Mouse (Mus musculus) G1E (cell line): ENCODE results near the gene Cdc27. TPM values are rescaled to one million over a fixed set of nuclear protein-coding genes. Genes with fewer than 3 reads are reported as not detected.

Experiments used
- ATAC-seq: 2 replicates; pipeline ENCODE4 v1.8.0; 2016; ENCODE audit warnings: mild to moderate bottlenecking; ENCODE audit not compliant: insufficient number of reproducible peaks, poor library complexity, low FRiP score, severe bottlenecking; ENCODE audit errors: extremely low read depth
- DNase-seq: peaks from one replicate; pipeline ENCODE4 v3.0.0; 2012; ENCODE audit warnings: low spot score
- H3K27me3 ChIP-seq: 2 replicates; pipeline ENCODE4 v1.6.1; 2012; ENCODE audit warnings: mild to moderate bottlenecking, low read length, inconsistent platforms; ENCODE audit not compliant: insufficient read depth
- H3K36me3 ChIP-seq: replicated peaks from 2 replicates; pipeline ENCODE3; 2012; ENCODE audit warnings: mild to moderate bottlenecking, inconsistent platforms
- H3K4me1 ChIP-seq: 2 replicates; pipeline ENCODE4 v1.6.1; 2012; ENCODE audit warnings: low read depth, low read length, inconsistent platforms, mixed read lengths; ENCODE audit not compliant: insufficient read depth
- H3K4me3 ChIP-seq: 2 replicates; pipeline ENCODE4 v1.5.1; 2012; ENCODE audit warnings: low read depth, mild to moderate bottlenecking, inconsistent platforms, low read length, moderate library complexity, mixed read lengths
- H3K9me3 ChIP-seq: replicated peaks from 2 replicates; pipeline ENCODE4 v1.6.1; 2012; ENCODE audit warnings: inconsistent platforms
- CTCF ChIP-seq: IDR thresholded peaks from 2 replicates; pipeline ENCODE4 v1.5.1; 2012; ENCODE audit warnings: low read depth, low read length, inconsistent platforms, mixed read lengths
- GATA1 ChIP-seq: IDR thresholded peaks from 2 replicates; pipeline ENCODE4 v1.6.1; 2012; ENCODE audit warnings: borderline replicate concordance, low read length, inconsistent platforms, mixed read lengths
- GATA2 ChIP-seq: IDR thresholded peaks from 2 replicates; pipeline ENCODE4 v1.6.1; 2012; ENCODE audit warnings: low read depth, low read length, inconsistent platforms, borderline replicate concordance
- POLR2AphosphoS5 ChIP-seq: IDR thresholded peaks from 2 replicates; pipeline ENCODE4 v1.6.1; 2012; ENCODE audit warnings: low read depth, low read length, inconsistent platforms; ENCODE audit not compliant: insufficient replicate concordance
- TAL1 ChIP-seq: conservative IDR thresholded peaks from 2 replicates; pipeline ENCODE4 v1.6.1; 2012; ENCODE audit warnings: low read depth, low read length, inconsistent platforms, mixed read lengths
- polyA plus RNA-seq: library from polyadenylated mRNA; stranded (reverse); fragments of >175 nt; gene quantifications from 2 replicates; pipeline ENCODE4 v1.2.3, GENCODE M21; 2012
- total RNA-seq, 2 experiments: library from RNA; stranded (forward) in 1 of 2; stranded (reverse) in 1 of 2; fragments of 200-1000 nt in 1 of 2; fragments of >200 nt in 1 of 2; fragmentation: Nextera tagmentation in 1 of 2; gene quantifications; 2 replicates each; pipeline ENCODE4 v1.2.3; 2014 to 2017

Gene Cdc27
- total and polyA plus RNA-seq, 3 experiments = 5.3 to 158 (median 61.8) TPM

- ATAC-seq (no peak), DNase-seq (no peak)
- Histone ChIP-seq H3K4me1 (peaks cover 3% of the 10 kb centered on the region), H3K27me3 (peaks cover 55% of the 10 kb centered on the region), H3K36me3 (no peaks in the 10 kb centered on the region), H3K9me3 (0 out of 2 replicates have a peak, but pooled peaks cover 4% of the 10 kb centered on the region), H3K4me3 (no peak overlapping the region)
- TF ChIP-seq GATA1 (no peak), POLR2AphosphoS5 (no peak), TAL1 (no peak), GATA2 (no peak), CTCF (no peak)
Observed at GRCm38 (mm10) chr11:104565172-104565571, 14.8 kb upstream of the Cdc27 start.

DNA sequence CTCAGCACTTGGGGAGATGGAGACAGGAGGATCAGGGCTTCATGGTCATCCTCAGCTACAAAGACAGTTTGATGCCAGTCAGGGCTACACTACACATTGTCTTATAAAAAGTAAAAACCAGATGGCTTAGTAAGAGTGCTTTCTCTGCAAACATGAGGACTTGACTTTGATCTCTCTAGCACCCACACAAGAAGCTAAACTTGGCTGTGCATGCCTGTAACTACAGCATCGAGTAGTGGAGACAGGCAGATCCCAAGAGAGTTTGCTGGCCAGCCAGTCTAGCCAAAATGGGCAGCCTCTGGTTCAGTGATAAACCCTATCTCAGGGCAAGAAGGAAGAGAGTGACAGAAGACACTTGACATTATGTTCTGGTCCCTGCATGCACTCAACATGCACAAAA, 13.1 kb upstream of the Cdc27 start:
- ATAC-seq = no peak
- no peaks in the 10 kb centered on the region for H3K4me1 ChIP-seq
- H3K27me3 ChIP-seq = peaks cover 52% of the 10 kb centered on the region
- H3K36me3 ChIP-seq = no peaks in the 10 kb centered on the region
- H3K9me3 ChIP-seq = no peaks in the 10 kb centered on the region
- no peak for DNase-seq
- H3K4me3 ChIP-seq = no peak overlapping the region
- TF ChIP-seq TAL1 = no peak
- TF ChIP-seq POLR2AphosphoS5 = no peak
- TF ChIP-seq CTCF = no peak
- no peak for TF ChIP-seq GATA2
- no peak for TF ChIP-seq GATA1

DNA sequence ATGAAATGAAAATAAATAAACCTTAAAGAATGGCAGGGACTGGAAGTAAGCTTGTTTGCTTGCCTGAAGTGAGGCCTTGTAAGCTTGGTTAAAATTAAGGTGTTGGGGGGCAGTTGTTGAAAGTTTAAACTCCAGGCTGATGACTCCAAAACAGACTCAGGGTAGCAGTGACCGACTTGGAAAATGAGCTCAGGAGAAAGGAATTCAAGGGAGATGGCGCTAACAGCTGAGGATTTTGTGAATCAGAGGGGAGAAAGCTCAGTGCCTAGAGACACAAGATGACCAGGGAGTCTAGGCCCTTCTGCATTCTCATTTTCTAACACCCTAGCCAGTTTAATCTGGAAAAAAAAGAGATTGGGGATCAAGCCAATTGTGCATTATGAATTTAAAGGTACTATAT, 10.6 kb upstream of the Cdc27 start:
- H3K27me3 ChIP-seq = peaks cover 35% of the 10 kb centered on the region
- H3K36me3 ChIP-seq = no peaks in the 10 kb centered on the region
- H3K9me3 ChIP-seq = no peaks in the 10 kb centered on the region
- no peak for TF ChIP-seq TAL1
- TF ChIP-seq CTCF = no peak
- TF ChIP-seq POLR2AphosphoS5 = no peak
- no peak for TF ChIP-seq GATA1
- no peak for TF ChIP-seq GATA2
- no peak for ATAC-seq
- H3K4me3 ChIP-seq = no peak overlapping the region
- no peak for DNase-seq
- peaks cover 11% of the 10 kb centered on the region for H3K4me1 ChIP-seq

GRCm38 (mm10) chr11:104558651-104559403, 8.4 kb upstream of the Cdc27 start:
- Histone ChIP-seq H3K4me3 (no peak overlapping the region), H3K27me3 (peaks cover 30% of the 10 kb centered on the region), H3K9me3 (no peaks in the 10 kb centered on the region), H3K36me3 (no peaks in the 10 kb centered on the region), H3K4me1 (peaks cover 14% of the 10 kb centered on the region)
- DNase-seq = no peak
- no peak for ATAC-seq
- no peak for TF ChIP-seq TAL1
- TF ChIP-seq GATA1 = no peak
- no peak for TF ChIP-seq POLR2AphosphoS5
- TF ChIP-seq CTCF = no peak
- no peak for TF ChIP-seq GATA2

DNA sequence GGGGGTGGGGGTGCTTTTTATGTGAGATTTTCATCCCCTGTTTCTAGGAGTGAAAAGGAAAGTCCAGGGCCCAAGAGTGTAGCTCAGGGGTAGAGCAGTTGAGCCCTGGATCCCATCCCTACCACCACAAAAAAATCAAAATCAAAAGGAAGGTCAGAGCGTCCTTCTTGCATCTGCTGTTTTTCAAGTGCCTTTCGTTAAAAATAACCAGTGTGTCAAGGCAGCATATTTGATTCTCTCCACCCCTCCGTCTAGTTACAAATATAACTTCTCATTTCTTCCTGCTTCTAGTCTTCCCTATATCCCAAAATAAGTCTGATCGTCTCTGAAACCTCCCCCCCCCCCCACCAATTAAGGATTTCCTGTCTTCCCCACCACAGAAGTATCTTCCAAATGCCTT, 7.6 kb upstream of the Cdc27 start:
- Histone ChIP-seq H3K4me3 (no peak overlapping the region), H3K4me1 (peaks cover 14% of the 10 kb centered on the region), H3K9me3 (no peaks in the 10 kb centered on the region), H3K27me3 (peaks cover 30% of the 10 kb centered on the region), H3K36me3 (no peaks in the 10 kb centered on the region)
- DNase-seq (no peak), ATAC-seq (no peak)
- no peak for TF ChIP-seq TAL1
- TF ChIP-seq GATA2 = no peak

- Histone ChIP-seq H3K27me3 (peaks cover 4% of the 10 kb centered on the region), H3K36me3 (peaks cover 25% of the 10 kb centered on the region), H3K4me1 (peaks cover 34% of the 10 kb centered on the region), H3K9me3 (no peaks in the 10 kb centered on the region), H3K4me3 (peak overlapping the region; percentile 94)
- peak; percentile 56 for DNase-seq
- ATAC-seq = no peak
- no peak for TF ChIP-seq GATA1
- no peak for TF ChIP-seq POLR2AphosphoS5
- TF ChIP-seq CTCF = no peak
- TF ChIP-seq TAL1 = no peak
- TF ChIP-seq GATA2 = no peak
Observed at GRCm38 (mm10) chr11:104549438-104550405, 698 bp downstream of the Cdc27 start.
